Mouse (Mus musculus): Measurements from ENCODE around the gene Fancf.

DNA sequence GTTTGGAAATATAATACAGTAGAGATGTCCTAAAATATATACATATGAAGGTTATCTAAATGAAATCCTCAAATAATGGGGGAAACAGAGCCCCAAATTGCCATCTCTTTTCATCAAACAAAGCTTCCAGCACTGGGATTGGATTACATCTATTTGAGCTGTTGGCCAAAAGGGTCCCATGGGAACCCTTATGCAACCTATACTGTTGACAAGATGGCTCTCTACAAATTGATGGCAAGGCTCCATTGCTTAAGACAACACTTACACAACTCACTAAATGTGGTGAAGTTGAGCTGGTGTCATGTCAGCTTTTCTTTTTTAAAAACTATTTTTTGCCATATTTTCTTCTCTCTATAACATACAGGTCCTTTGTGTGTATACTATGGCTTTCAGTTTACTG, 14.2 kb upstream of the Fancf start:
- TF ChIP-seq CTCF (IDR thresholded peaks at IDR 0.05; ENCODE audit: low read depth, low read length) (no peak), POLR2A (IDR thresholded peaks at IDR 0.05; ENCODE audit: insufficient read depth, low read length) (no peak), EP300 (IDR thresholded peaks at IDR 0.05; ENCODE audit: insufficient read depth, low read depth, low read length) (no peak)

Measured in ES-Bruce4 (cell line).